Mouse (Mus musculus) erythroblast, embryonic 14.5 days (primary cell): ENCODE data around the gene Tbl1xr1.

Experiments
- GATA1 ChIP-seq: IDR thresholded peaks from 2 replicates; pipeline ENCODE4 v1.6.1; 2012; ENCODE audit warnings: low read length, inconsistent platforms, mixed read lengths
- TAL1 ChIP-seq: IDR thresholded peaks from 3 replicates; pipeline ENCODE4 v1.6.1; 2012; ENCODE audit warnings: low read length, inconsistent platforms, mixed read lengths

DNA sequence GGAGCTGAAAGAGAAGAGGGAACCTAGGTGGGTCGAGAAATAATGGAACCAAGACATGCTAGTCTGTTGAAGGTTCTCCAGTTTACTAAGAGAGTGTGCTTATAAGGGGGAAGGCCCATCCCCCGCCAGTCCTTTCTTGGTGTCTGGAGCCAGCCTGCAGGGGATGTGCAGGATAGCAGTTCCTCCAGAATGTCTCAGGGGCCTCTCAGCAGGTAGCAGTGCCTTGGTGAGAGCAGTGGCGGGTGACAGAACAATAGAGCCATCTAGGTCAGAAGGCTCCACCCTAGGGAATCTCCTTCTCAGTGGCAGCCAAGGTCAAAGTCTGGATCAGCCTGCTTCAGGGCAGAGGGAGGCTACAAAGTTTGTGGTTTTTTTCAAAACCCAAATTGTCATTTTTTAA lies 45.3 kb downstream of the Tbl1xr1 start:
- no peak for TF ChIP-seq TAL1
- no peak for TF ChIP-seq GATA1
